Comparison of ENCODE assay signal across 8 mouse cellular contexts in the genomic region with DNA sequence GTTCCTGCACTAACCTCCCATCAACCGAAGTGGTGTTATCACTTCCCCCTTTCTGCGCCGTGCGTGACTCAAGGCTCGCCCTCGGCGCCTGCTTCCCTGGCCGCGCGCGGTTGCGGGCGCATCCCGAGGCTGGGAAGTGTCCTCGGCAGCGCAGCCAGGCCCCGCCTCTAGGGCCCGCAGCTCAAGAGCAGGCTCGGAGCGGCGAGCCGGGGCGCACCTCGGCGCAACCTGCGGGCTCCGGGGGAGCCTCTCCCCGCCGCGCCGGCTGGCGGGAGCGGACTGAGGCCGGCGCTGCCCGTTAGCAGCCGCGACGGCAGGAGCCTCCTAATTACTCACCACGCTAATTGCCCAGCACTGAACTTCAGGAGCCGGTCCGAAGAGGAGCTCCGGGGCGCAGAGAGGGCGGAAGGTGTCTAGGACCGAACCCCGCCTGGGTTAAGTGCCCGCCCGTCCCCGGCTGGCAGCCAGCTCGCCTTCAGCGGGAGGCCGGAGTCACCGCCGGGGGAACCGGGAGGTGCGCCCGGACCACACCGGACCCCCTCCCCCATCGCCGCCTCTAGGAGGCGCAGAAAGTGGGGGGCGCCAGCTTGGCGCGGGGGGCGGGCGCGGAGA. TPM values are rescaled to one million over a fixed set of nuclear protein-coding genes. Genes with fewer than 3 reads are reported as not detected.
DNase-seq lines count a peak whose midpoint lies in the region; ATAC-seq and TF ChIP-seq lines count a peak whose summit lies in the region.

A gene (plus strand): TSS at position 391 of the 612 bp plus-strand sequence.

- H3K79me2 ChIP-seq in heart, adult 2 months (replicated peaks; ENCODE audit: control insufficient read depth, insufficient read depth, low read length) = no peaks in the 10 kb centered on the region

- no peak for TF ChIP-seq EP300 in heart, adult 2 months (IDR thresholded peaks at IDR 0.05; ENCODE audit: insufficient read depth, low read depth, low read length)
- TF ChIP-seq EP300 in liver, embryonic 14.5 days (IDR thresholded peaks at IDR 0.05; ENCODE audit: low read depth) = no peak

- WGBS in heart, adult 2 months = under 1% methylated on average over 64 of the region's 68 CpGs
- WGBS in kidney, embryonic 14.5 days = under 1% methylated on average over 54 of the region's 68 CpGs
- WGBS in liver, embryonic 14.5 days (ENCODE audit: insufficient replicate concordance) = under 1% methylated on average over 68 of the region's 68 CpGs
- WGBS in neural tube, embryonic 14.5 days = 0% methylated on average over 57 of the region's 68 CpGs

- peak within 1 kb of the TSS; percentile 98 for H3K4me2 ChIP-seq in kidney, embryonic 14.5 days (replicated peaks; ENCODE audit: low read depth, low read length)
- H3K4me2 ChIP-seq in liver, embryonic 14.5 days (ENCODE audit: low read depth) = peak within 1 kb of the TSS; percentile 63
- H3K4me2 ChIP-seq in neural tube, embryonic 14.5 days (ENCODE audit: low read depth, low read length) = peak within 1 kb of the TSS; percentile 98

- H3K4me3 ChIP-seq in heart, adult 2 months = peak within 1 kb of the TSS; percentile 53
- H3K4me3 ChIP-seq in kidney, embryonic 14.5 days (ENCODE audit: low read length) = peak within 1 kb of the TSS; percentile 63
- peak within 1 kb of the TSS; percentile 10 to 48 for H3K4me3 ChIP-seq in liver, embryonic 14.5 days (ENCODE audit: insufficient read depth in 1 of 2, low read depth in 2 of 2, low read length in 2 of 2)
- H3K4me3 ChIP-seq in neural tube, embryonic 14.5 days (ENCODE audit: low read depth, low read length) = peak within 1 kb of the TSS; percentile 48

- H3K27me3 ChIP-seq in heart, adult 2 months (ENCODE audit: control insufficient read depth, insufficient read depth, low read length) = peaks cover 12% of the 10 kb centered on the region
- peaks cover 47% of the 10 kb centered on the region for H3K27me3 ChIP-seq in kidney, embryonic 14.5 days (ENCODE audit: control insufficient read depth, insufficient read depth, low read length)
- H3K27me3 ChIP-seq in liver, embryonic 14.5 days (ENCODE audit: control insufficient read depth, insufficient read depth, low read length) = peaks cover 53% of the 10 kb centered on the region
- peaks cover 24% of the 10 kb centered on the region for H3K27me3 ChIP-seq in neural tube, embryonic 14.5 days (ENCODE audit: control insufficient read depth, insufficient read depth, low read length)

- peaks cover 1% of the 10 kb centered on the region; the same call in 1 of the 2 replicates for H3K4me1 ChIP-seq in heart, adult 2 months (ENCODE audit: control insufficient read depth, insufficient read depth, low read length)
- H3K4me1 ChIP-seq in kidney, embryonic 14.5 days (ENCODE audit: control insufficient read depth, insufficient read depth, low read length) = peaks cover 3% of the 10 kb centered on the region; the same call in 1 of the 2 replicates
- H3K4me1 ChIP-seq in liver, embryonic 14.5 days (replicated peaks; ENCODE audit: control insufficient read depth in 2 of 2, insufficient read depth in 2 of 2, low read length in 1 of 2) = no peaks in the 10 kb centered on the region
- peaks cover 11% of the 10 kb centered on the region; the same call in 1 of the 2 replicates for H3K4me1 ChIP-seq in neural tube, embryonic 14.5 days (ENCODE audit: control insufficient read depth, insufficient read depth, low read length)

- ATAC-seq in kidney, embryonic 14.5 days (ENCODE audit: low FRiP score, low TSS enrichment) = no peak
- no peak for ATAC-seq in liver, embryonic 14.5 days (ENCODE audit: insufficient read depth)
- peak; percentile 49; the same call in 1 of the 2 replicates for ATAC-seq in neural tube, embryonic 14.5 days (ENCODE audit: low read depth)

- TF ChIP-seq CTCF in brain, embryonic 14.5 days (IDR thresholded peaks at IDR 0.05; ENCODE audit: borderline replicate concordance, extremely low read depth, insufficient read depth, insufficient read length) = no peak
- 0 out of 2 replicates have a peak, but pooled peaks have one; percentile 8 for TF ChIP-seq CTCF in heart, adult 2 months (IDR thresholded peaks at IDR 0.05)
- no peak for TF ChIP-seq CTCF in liver, embryonic 14.5 days (IDR thresholded peaks at IDR 0.05; ENCODE audit: low read depth)

- peak within 1 kb of the TSS; percentile 41 for H3K9ac ChIP-seq in heart, adult 2 months (ENCODE audit: low read depth, low read length)
- peak within 1 kb of the TSS; percentile 61 for H3K9ac ChIP-seq in kidney, embryonic 14.5 days (ENCODE audit: low read depth, low read length)
- no peak within 1 kb of the TSS for H3K9ac ChIP-seq in liver, embryonic 14.5 days (replicated peaks)
- peak within 1 kb of the TSS; percentile 50 for H3K9ac ChIP-seq in neural tube, embryonic 14.5 days (replicated peaks; ENCODE audit: low read depth, low read length)

- H3K36me3 ChIP-seq in heart, adult 2 months (ENCODE audit: control insufficient read depth, insufficient read depth, low read length) = no peaks in the 10 kb centered on the region
- H3K36me3 ChIP-seq in kidney, embryonic 14.5 days (ENCODE audit: control insufficient read depth, insufficient read depth, low read length) = no peaks in the 10 kb centered on the region
- H3K36me3 ChIP-seq in liver, embryonic 14.5 days (replicated peaks; ENCODE audit: control insufficient read depth, insufficient read depth, low read depth) = no peaks in the 10 kb centered on the region
- H3K36me3 ChIP-seq in neural tube, embryonic 14.5 days (ENCODE audit: control insufficient read depth, insufficient read depth, low read length) = no peaks in the 10 kb centered on the region

- peak; percentile 45 for DNase-seq in ovary, postnatal 36 days (ENCODE audit: low spot score)
- no peak for DNase-seq in ovary, postnatal 14 days (ENCODE audit: low spot score)
- peak; percentile 50 for DNase-seq in brain, embryonic 14.5 days (ENCODE audit: low read depth)
- DNase-seq in heart, adult 2 months = peak; percentile 32 to 55
- DNase-seq in liver, embryonic 14.5 days (ENCODE audit: low read depth in 3 of 3, low spot score in 3 of 3) = no peak
- DNase-seq in ovary, adult 18-20 months (ENCODE audit: low spot score) = no peak

- H3K9me3 ChIP-seq in kidney, embryonic 14.5 days (ENCODE audit: control insufficient read depth, low read length) = no peaks in the 10 kb centered on the region
- H3K9me3 ChIP-seq in liver, embryonic 14.5 days (ENCODE audit: control insufficient read depth, low read length) = no peaks in the 10 kb centered on the region
- no peaks in the 10 kb centered on the region for H3K9me3 ChIP-seq in neural tube, embryonic 14.5 days (ENCODE audit: control insufficient read depth, low read length)

- intact Hi-C loops in heart, adult 2 months (cut with DNase I) = no loop called here

- no peak for TF ChIP-seq POLR2A in brain, embryonic 14.5 days (IDR thresholded peaks at IDR 0.05; ENCODE audit: borderline replicate concordance, extremely low read depth, insufficient read depth, insufficient read length, poor library complexity, severe bottlenecking)
- no peak for TF ChIP-seq POLR2A in heart, adult 2 months (IDR thresholded peaks at IDR 0.05; ENCODE audit: insufficient read depth, low read depth, low read length)

- H3K27ac ChIP-seq in heart, adult 2 months = no peak within 1 kb of the TSS
- no peak within 1 kb of the TSS for H3K27ac ChIP-seq in kidney, embryonic 14.5 days (ENCODE audit: low read depth, low read length)
- no peak within 1 kb of the TSS for H3K27ac ChIP-seq in liver, embryonic 14.5 days
- no peak within 1 kb of the TSS for H3K27ac ChIP-seq in neural tube, embryonic 14.5 days (ENCODE audit: low read depth, low read length)

RNA-seq across cellular contexts. Expression of the gene that starts here (rescaled TPM):
- 51.4 and 78.3 TPM in 2 replicates for polyA plus RNA-seq in brain, embryonic 14.5 days (2012; rRNA removed)
- total RNA-seq in heart, adult 2 months (2021) = 10 to 100 TPM; 51.0 to 67.5 TPM
- polyA plus RNA-seq in heart, adult 2 months (2012; rRNA removed) = 55.2 and 81.4 TPM in 2 replicates
- polyA plus RNA-seq in kidney, embryonic 14.5 days (2014; fragmentation: Nextera tagmentation; extraction: Ambion mirVana) = 3.3 and 6.1 TPM in 2 replicates
- polyA plus RNA-seq in liver, embryonic 14.5 days (2012; rRNA removed) = 2.1 and 2.3 TPM in 2 replicates
- 0.81 and 1.3 TPM in 2 replicates for polyA plus RNA-seq in liver, embryonic 14.5 days (2014; fragmentation: Nextera tagmentation; extraction: Ambion mirVana)
- 25.5 and 27.9 TPM in 2 replicates for polyA plus RNA-seq in neural tube, embryonic 14.5 days (2014; fragmentation: Nextera tagmentation; extraction: Ambion mirVana)

Comparison
In these comparisons a context has a peak if more than half of its experiments do, and no peak if none do; other contexts are left out.
1. DNase-seq: peak in ovary, postnatal 36 days (single experiment), brain, embryonic 14.5 days (single experiment) and heart, adult 2 months (2 of 2); none in ovary, postnatal 14 days (single experiment), liver, embryonic 14.5 days (0 of 3) and ovary, adult 18-20 months (single experiment).
2. Peak in every context shown above with its lines, with median percentiles within 50 percentile points of each other: H3K4me3 ChIP-seq and H3K4me2 ChIP-seq.